Mouse (Mus musculus) G1E-ER4 (cell line): ENCODE data around the gene Slc22a29. TPM values are rescaled to one million over a fixed set of nuclear protein-coding genes. Genes with fewer than 3 reads are reported as not detected.
"Not testable (repeated sequence)": the region's sequence is repeated elsewhere in the genome, so short reads cannot be mapped to it uniquely, and the experiment has no call there.

Source experiments
- GATA1 ChIP-seq: IDR thresholded peaks from one replicate; pipeline ENCODE4 v1.8.0; 2012; ENCODE audit warnings: low read length, inconsistent platforms
- polyA plus RNA-seq: library from polyadenylated mRNA; stranded (reverse); fragments of >175 nt; gene quantifications from 2 replicates; pipeline ENCODE4 v1.2.3, GENCODE M21; 2012

The Slc22a29 gene
- not detected in 2 replicates for polyA plus RNA-seq

DNA sequence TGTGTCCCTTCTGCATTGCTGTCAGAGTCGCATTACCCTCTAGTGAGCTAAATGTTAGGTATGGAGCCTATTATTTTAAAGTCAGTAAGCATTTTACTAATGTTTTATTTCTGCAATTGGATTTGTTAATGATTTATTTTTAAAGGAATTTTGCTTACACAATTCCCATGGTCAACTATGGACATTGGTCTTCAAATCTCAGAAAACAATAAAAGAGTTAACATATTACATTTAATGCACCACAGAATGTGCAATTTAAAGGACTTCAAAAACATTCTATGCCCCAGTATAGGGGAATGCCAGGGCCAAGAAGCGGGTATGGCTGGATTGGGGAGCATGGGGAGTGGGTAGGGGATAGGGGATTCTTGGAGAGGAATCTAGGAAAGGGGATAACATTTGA lies at the start of gene Slc22a29:
Gene Slc22a29, minus strand, starts transcription at position 101 of the 400 bp plus-strand sequence.
- TF ChIP-seq GATA1 = no peak

GRCm38 (mm10) chr19:8265324-8265723 lies 46.6 kb upstream of the Slc22a29 start:
- TF ChIP-seq GATA1 = no peak

- no peak for TF ChIP-seq GATA1
Observed at GRCm38 (mm10) chr19:8252705-8253037, 34.0 kb upstream of the Slc22a29 start.

DNA sequence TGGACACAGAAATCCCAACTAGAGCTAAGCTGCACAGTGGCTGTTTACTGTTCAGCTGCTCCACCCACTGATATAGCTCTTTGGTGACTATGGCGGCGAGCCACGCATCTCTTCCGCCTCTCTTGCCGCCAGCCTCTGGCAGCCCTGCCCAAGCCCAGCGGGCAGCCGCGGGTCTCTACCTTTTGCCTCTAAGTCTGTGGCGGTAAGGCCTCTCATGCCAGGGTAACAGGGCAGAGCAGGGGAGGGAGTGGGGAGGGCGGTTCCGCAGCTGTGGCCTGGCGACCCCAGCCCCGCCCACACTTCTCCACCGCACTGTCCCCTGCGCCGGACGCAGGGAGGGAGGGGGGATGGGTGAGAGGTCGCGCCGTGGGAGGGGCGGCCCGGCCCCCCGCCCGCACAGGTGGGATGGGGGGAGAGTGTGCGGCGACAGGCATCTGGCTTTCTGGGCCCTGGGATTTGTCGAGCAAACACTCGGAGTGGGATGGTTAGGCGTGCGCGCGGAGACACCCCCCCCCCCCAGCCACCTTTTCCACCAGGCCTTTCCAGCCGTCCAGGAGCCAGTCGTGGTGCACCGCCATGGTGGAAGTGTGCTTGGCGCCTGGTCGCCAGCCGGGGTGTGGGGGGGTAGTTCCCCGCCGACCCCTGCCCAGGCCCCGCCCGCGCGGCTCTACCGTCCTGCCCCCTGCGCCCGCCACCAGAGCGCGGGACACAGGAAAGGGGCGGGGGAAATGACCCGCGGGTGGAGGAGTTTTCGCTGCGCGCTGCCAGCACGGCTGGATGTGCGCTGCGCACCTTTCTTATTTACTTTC lies 33.4 kb upstream of the Slc22a29 start:
- no peak for TF ChIP-seq GATA1

GRCm38 (mm10) chr19:8228916-8229315 lies 10.2 kb upstream of the Slc22a29 start:
- no peak for TF ChIP-seq GATA1

DNA sequence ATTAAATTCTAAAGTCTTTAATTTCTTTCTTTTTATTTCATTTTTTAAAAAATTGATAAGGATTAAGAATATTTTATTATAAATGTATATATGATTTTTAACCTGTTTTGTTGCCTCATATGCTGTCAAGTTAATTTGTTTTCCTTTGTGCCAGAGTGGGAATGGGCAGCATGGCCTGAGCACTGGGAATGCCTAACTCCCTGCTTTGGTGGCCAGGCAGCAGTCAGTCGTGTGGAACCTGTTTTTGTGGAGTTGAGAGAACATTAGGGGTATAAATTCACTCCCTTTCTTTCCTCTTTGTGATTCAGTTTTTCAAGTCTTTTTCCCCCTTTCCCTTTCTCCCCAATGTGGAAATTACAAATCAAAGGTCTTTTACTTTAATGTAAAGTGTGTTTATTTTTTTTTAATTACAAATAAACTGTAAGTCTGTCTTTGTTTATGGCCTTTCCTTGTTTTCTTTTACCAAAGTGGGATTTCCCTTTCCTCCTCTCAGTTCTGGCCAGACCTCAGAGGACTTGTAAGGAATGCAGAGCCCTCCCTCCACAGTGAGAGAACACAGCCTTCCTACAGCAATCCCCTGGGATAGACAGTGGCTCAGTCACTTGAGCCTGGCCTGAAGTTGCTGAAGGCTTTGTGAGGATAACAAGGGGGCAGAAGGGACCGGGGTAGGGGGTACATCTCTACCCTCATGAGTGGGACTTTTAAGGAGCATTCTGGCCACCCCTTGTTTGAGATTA lies 69.7 kb downstream of the Slc22a29 start:
- TF ChIP-seq GATA1 = no peak

- TF ChIP-seq GATA1 = not testable (repeated sequence)
Observed at GRCm38 (mm10) chr19:8131881-8132280, 86.8 kb downstream of the Slc22a29 start, which contains the start of gene Slc22a28. Gene Slc22a28 (minus strand): TSS chr19:8131982.

Other genes starting within 250 kb of the Slc22a29 start
- not detected in 2 replicates for gene Slc22a28, start 86.9 kb downstream of the Slc22a29 start, polyA plus RNA-seq
- gene Slc22a30, start 186.2 kb upstream of the Slc22a29 start, polyA plus RNA-seq = not detected in 2 replicates